Mouse (Mus musculus) erythroblast, embryonic 14.5 days (primary cell): ENCODE measurements around the gene Cacnb3.

Source experiments
- GATA1 ChIP-seq: IDR thresholded peaks from 2 replicates; pipeline ENCODE4 v1.6.1; 2012; ENCODE audit warnings: low read length, inconsistent platforms, mixed read lengths
- TAL1 ChIP-seq: IDR thresholded peaks from 3 replicates; pipeline ENCODE4 v1.6.1; 2012; ENCODE audit warnings: low read length, inconsistent platforms, mixed read lengths

GRCm38 (mm10) chr15:98672592-98672991, 42.0 kb downstream of the Cacnb3 start:
- no peak for TF ChIP-seq GATA1
- TF ChIP-seq TAL1 = no peak
